Mouse (Mus musculus): ENCODE measurements at regions not wholly inside any gene's neighbourhood (a gene's known extent, or its start where the extent isn't known, plus 50 kb on each side); places are given as distances from the start of the nearest gene placed in this dataset.

DNA sequence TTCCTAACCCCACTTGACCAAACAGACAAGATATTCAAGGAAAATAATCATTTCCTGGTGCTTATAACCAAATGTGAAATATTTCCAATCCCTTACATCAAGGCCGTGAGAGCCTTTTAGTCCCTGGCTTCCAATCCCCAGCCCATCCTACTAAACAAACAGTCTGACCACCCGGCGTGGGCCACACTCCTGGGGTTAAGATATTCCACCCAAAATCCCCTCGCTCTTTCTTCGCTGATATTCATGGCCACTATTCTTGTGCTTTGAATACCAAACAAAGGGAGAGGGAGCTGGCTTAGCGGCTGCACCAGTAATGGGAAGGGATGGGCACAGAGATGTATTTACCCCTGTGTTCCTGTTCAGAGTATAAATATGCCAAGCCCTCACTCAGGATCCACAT is 139.4 kb downstream of the Foxa2 start:
- no peaks in the 10 kb centered on the region for H3K27me3 ChIP-seq
- no peak for TF ChIP-seq CTCF (IDR thresholded peaks at IDR 0.05)
- no peak for ATAC-seq
- no peak for DNase-seq (ENCODE audit: low read depth, low spot score)
- CTCF ChIA-PET, result no interaction called here
- in situ Hi-C loops (cut with MboI; ENCODE audit: low pct_unique_long_range_greater_than_20kb), result no loop called here
- POLR2A ChIA-PET, result no interaction called here

DNA sequence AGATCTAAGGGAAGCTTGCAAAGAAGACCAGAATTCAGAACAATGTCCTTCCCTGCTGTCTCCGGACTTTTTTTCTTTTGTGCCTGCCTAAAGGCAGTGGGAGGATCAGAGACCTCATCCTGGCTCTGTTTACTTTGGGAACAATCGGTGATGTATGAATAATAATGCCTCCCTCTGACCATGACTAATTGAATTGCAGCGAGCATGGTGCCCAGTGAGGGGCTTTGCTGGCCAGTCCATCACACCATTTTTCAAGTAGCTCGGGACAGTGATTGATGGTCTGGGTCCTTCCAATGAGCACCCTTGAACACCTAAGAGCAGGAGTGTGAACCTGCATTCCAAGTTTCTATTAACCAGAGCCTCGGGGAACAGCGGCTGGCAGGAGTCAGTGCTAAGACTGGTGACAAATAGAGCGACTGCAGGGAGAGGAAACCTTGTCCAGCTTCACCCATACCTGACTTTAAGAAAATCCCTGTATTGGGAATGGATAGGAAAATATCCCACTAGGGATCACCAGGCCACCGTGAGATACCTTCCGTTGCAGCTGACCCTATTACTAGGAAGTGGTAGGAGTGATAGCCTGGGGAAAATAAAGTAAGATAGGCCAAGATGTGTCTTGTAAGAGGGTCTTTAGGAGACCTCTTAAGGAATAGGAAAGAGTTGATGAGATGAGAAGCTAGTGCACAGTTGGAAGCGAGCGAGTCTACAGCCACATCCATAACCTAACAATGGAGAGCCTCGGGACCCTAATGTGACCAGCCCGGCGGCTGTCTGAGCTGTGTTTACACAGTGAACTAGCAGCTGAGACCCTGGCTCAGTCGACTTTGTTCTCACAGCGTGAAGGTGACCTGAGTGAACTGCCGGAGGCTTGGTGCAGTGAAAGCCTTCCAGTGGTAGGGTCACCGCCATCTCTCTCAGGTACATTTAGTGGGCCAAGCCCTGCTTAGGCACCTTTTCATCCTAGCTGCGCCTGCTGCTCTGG is 140.7 kb downstream of the Foxa2 start:
- in situ Hi-C loops (cut with MboI; ENCODE audit: low pct_unique_long_range_greater_than_20kb), result no loop called here
- CTCF ChIA-PET, result no interaction called here
- POLR2A ChIA-PET, result interaction anchor here (0.6 kb wide), 1 partner anchor 189 kb away, joined by 3 read pairs; no protein-coding TSS in a partner anchor
- ATAC-seq, result no peak
- no peaks in the 10 kb centered on the region for H3K27me3 ChIP-seq
- no peak for TF ChIP-seq CTCF (IDR thresholded peaks at IDR 0.05)
- no peak for DNase-seq (ENCODE audit: low read depth, low spot score)

DNA sequence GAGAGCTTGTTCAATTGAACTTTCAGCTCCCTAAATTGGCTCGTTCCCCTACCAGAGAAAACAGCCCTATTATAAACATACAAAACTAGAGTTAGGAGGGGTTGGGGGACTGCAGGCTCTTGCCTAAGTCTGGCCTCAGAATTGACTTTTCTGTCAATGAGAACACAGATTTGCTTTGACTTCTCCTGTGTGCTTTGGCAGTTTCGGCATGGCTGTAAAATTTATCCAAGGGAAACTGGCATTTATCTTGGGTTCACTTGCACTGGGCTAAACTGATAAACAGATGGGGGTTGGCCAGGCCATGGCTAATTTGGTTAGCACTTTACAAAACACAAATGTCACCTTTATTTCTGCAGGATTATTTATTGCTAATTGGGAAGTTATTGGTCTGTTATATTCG is 141.7 kb downstream of the Foxa2 start:
- POLR2A ChIA-PET, result no interaction called here

DNA sequence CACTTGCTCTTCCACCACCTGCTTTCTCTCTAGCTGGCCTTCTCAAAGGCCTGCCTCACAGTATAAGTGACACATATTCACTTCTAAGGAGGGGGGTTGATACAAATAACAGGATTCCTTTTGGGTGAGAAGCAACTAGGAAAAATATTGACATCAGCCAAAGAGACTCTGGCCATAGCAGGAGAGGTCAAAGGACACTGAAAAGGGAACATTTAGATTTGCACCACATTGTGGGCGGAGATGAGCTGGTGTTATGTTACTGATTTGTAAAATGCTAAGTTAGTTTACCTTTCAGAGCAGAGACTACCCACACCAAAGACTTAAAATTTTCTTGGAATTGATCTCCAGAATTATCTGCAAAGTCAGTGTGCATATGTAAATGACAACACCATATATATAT is 147.5 kb downstream of the Foxa2 start:
- ATAC-seq (no peak), DNase-seq (ENCODE audit: low read depth, low spot score) (no peak)
- ChIA-PET POLR2A (no interaction called here), CTCF (no interaction called here)
- no peak for TF ChIP-seq CTCF (IDR thresholded peaks at IDR 0.05)
- peaks cover 4% of the 10 kb centered on the region for H3K27me3 ChIP-seq
- in situ Hi-C loops (cut with MboI; ENCODE audit: low pct_unique_long_range_greater_than_20kb), result no loop called here

More for the DNA sequence above, 141.7 kb downstream of the Foxa2 start:
- DNase-seq (ENCODE audit: low read depth, low spot score), result no peak
- no peak for TF ChIP-seq CTCF (IDR thresholded peaks at IDR 0.05)
- in situ Hi-C loops (cut with MboI; ENCODE audit: low pct_unique_long_range_greater_than_20kb), result no loop called here
- ATAC-seq, result no peak
- H3K27me3 ChIP-seq, result no peaks in the 10 kb centered on the region
- CTCF ChIA-PET, result interaction anchor here (0.7 kb wide), 1 partner anchor 27 kb away, joined by 3 read pairs; no protein-coding TSS in a partner anchor

DNA sequence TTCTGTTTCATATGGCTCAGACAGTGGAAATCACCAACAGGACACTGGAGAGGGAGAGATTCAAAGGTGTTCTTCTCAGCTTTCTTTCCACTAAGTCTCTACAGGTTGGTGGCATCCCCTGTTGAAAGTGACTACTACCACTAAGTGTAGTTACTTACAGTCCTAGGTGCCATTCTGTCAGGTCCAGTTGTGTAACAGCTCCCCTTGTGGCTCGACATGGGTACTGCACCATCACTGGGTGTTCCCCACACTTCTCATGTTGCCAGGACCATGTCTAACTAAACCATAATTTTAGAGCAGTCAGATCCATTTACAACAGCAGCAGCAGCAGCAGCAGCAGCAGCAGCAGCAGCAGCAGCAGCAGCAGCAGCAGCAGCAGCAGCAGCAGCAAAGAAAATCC is 151.1 kb downstream of the Foxa2 start:
- H3K27me3 ChIP-seq, result peaks cover 4% of the 10 kb centered on the region
- DNase-seq (ENCODE audit: low read depth, low spot score) (no peak), ATAC-seq (no peak)
- CTCF ChIA-PET, result interaction anchor here (1.3 kb wide), 1 partner anchor 18 kb away, joined by 3 read pairs; no protein-coding TSS in a partner anchor
- TF ChIP-seq CTCF (IDR thresholded peaks at IDR 0.05), result peak; percentile 70
- in situ Hi-C loops (cut with MboI; ENCODE audit: low pct_unique_long_range_greater_than_20kb), result no loop called here
- POLR2A ChIA-PET, result no interaction called here

DNA sequence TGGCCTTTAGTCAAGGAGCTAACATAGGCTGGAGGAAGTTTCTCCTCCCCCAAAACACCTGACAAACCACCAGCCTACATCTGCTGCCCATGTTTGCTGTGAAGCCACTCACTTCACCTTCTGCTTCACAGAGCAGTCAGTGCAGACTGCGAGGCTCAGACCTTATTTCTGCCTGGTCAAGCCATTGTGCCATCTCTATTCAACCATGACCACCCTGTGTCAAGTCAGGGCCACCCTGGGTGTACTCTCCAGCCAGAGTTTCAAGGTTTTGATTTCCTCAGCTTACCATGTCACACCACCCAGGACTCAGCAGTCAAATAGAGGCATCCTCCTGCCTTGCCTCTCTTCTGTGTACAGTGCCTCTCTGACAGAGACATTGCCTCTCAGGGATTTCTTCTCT is 152.6 kb downstream of the Foxa2 start:
- in situ Hi-C loops (cut with MboI; ENCODE audit: low pct_unique_long_range_greater_than_20kb), result no loop called here
- no peak for ATAC-seq
- DNase-seq (ENCODE audit: low read depth, low spot score), result no peak
- peaks cover 4% of the 10 kb centered on the region for H3K27me3 ChIP-seq
- ChIA-PET POLR2A (no interaction called here), CTCF (no interaction called here)
- TF ChIP-seq CTCF (IDR thresholded peaks at IDR 0.05), result no peak

DNA sequence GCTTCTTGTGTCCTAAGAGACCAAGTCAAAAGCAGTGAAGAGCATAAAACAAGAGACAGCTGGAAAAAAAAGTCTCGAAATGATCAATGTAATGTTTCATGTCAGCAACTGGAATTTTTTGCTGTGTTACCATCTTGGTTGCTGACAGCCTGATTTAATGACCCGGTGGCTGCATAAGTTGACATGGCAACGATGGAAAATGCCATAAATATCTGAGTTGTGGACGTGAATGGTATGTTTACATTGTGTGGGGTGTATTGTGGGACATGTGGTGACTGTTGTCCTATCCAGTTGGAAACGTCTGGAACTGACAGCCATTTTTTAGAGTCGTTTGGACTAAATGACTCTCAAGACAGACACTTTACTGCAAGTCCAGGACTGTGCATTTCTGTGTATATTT is 160.6 kb downstream of the Foxa2 start:
- no peaks in the 10 kb centered on the region for H3K27me3 ChIP-seq
- TF ChIP-seq CTCF (IDR thresholded peaks at IDR 0.05), result no peak
- CTCF ChIA-PET, result no interaction called here
- in situ Hi-C loops (cut with MboI; ENCODE audit: low pct_unique_long_range_greater_than_20kb), result no loop called here
- POLR2A ChIA-PET, result no interaction called here
- ATAC-seq (no peak), DNase-seq (ENCODE audit: low read depth, low spot score) (no peak)

DNA sequence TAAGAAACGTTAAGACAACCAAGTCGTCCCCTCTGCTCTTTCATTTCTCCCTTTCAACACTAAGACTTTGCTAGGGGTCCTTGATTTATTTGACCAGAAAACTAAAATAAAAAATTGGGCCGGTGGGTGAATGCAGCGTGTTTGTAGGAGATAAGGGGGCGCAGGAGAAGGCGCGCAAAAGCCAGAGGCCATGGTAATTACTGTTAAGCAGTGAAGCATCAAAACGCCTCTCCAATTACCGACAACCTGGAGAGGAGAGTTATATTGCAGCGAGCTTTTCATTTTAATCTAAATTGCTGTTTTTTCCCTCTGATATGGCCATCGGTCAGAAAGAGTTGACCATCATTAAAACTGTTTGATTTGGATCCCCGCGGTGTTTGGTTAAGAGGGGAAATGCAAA is 168.9 kb downstream of the Foxa2 start:
- ChIA-PET POLR2A (no interaction called here), CTCF (interaction anchor here (0.8 kb wide), 1 partner anchor 18 kb away, joined by 3 read pairs; no protein-coding TSS in a partner anchor)
- no peaks in the 10 kb centered on the region for H3K27me3 ChIP-seq
- DNase-seq (ENCODE audit: low read depth, low spot score) (no peak), ATAC-seq (no peak)
- TF ChIP-seq CTCF (IDR thresholded peaks at IDR 0.05), result no peak
- in situ Hi-C loops (cut with MboI; ENCODE audit: low pct_unique_long_range_greater_than_20kb), result no loop called here

DNA sequence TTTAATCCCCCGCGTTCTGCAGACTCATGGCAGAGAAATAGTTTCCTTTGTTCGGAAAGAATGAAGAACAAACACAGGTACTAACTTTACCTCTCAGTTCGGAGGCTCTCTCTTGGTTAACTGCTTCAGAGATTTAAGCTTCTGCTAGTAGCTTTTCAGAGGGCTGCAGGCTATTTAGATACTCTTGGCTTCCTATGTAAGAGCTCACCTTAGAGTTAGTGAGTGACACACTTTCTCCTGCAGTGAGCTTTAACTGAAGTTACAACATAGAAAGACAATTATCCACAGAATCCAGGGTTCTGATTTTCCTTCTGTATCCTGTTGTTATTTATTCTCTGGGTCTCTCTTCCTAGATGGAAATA is 169.2 kb downstream of the Foxa2 start:
- no peak for TF ChIP-seq CTCF (IDR thresholded peaks at IDR 0.05)
- in situ Hi-C loops (cut with MboI; ENCODE audit: low pct_unique_long_range_greater_than_20kb), result no loop called here
- no peaks in the 10 kb centered on the region for H3K27me3 ChIP-seq
- no peak for ATAC-seq
- POLR2A ChIA-PET, result no interaction called here
- DNase-seq (ENCODE audit: low read depth, low spot score), result no peak
- CTCF ChIA-PET, result interaction anchor here (0.8 to 1.5 kb wide), 2 partner anchors 10 to 18 kb away, joined by 3 to 4 read pairs; no protein-coding TSS in a partner anchor

DNA sequence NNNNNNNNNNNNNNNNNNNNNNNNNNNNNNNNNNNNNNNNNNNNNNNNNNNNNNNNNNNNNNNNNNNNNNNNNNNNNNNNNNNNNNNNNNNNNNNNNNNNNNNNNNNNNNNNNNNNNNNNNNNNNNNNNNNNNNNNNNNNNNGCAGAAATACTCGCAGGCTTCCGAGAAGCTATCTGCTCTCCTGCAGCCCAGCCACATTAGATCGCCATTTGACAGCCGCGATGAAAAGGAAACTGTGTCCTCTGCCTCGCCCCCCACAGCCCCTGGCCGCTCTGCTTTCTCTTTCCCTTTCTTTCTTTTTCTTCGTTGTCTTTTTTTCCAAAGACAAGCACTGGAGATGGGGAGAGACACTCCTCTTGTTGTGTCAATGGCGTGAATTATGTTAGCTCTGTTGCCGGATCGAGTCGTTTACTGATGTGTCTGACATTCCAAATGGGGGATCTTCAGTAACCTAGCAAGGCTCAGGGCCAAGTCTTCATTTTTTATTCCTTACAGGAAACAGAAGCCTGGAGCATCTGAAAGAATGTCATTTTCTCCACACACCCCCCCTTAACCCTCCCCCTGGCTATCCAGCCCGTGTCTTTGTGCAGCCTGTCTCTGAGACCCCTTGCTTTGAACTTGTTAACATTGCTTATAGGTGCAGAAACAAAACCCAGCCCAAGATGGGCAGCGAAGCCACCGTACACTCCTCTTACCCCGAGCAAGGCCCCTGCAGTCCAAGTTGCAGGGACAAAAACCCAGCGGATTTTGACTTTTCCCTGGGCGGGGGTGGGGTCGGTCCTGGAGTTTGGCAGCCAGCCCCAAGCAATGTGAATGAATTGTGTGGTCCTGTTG is 169.8 kb downstream of the Foxa2 start:
- ATAC-seq (no peak), DNase-seq (ENCODE audit: low read depth, low spot score) (no peak)
- H3K27me3 ChIP-seq, result no peaks in the 10 kb centered on the region
- ChIA-PET POLR2A (no interaction called here), CTCF (interaction anchor here (1.5 kb wide), 1 partner anchor 11 kb away, joined by 4 read pairs; no protein-coding TSS in a partner anchor)
- in situ Hi-C loops (cut with MboI; ENCODE audit: low pct_unique_long_range_greater_than_20kb), result no loop called here
- TF ChIP-seq CTCF (IDR thresholded peaks at IDR 0.05), result no peak

DNA sequence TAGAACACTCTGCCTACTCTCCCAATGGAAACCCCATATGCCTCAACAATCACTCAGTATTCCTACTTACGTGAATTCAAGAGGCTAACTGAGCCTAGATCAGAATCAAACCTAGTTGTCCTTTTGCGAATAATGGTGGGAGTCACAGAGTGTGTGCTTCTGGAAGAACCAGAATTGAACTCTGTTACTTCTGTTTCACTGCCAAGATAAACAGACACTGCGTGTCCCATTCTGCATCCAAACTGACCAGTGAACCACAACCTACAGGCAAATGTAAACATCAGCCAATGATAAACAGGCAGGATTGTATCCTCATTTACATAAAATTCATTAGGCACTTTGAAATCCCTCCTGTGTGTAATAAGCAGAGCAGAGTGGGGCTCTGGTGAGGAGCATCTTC is 173.8 kb downstream of the Foxa2 start:
- in situ Hi-C loops (cut with MboI; ENCODE audit: low pct_unique_long_range_greater_than_20kb), result no loop called here
- DNase-seq (ENCODE audit: low read depth, low spot score), result no peak
- POLR2A ChIA-PET, result no interaction called here
- no peaks in the 10 kb centered on the region for H3K27me3 ChIP-seq
- TF ChIP-seq CTCF (IDR thresholded peaks at IDR 0.05), result no peak
- ATAC-seq, result no peak
- CTCF ChIA-PET, result no interaction called here
